Mouse (Mus musculus): Measurements from ENCODE around the gene St5. TPM values are rescaled to one million over a fixed set of nuclear protein-coding genes. Genes with fewer than 3 reads are reported as not detected.

Gene St5
- polyA plus RNA-seq (2021; fragmentation: Nextera tagmentation) = 5.1 and 5.9 TPM in 2 replicates
- long read RNA-seq, experiment 1, full-length matches to known transcripts = 1 of 5 reads
- long read RNA-seq, experiment 1, partial matches to known transcripts = 3 of 5 reads
- long read RNA-seq, experiment 1, other reads (novel, unspliced or antisense) = 1 of 5 reads
- long read RNA-seq, experiment 2, full-length matches to known transcripts = 20 of 39 reads
- long read RNA-seq, experiment 2, partial matches to known transcripts = 12 of 39 reads
- long read RNA-seq, experiment 2, other reads (novel, unspliced or antisense) = 7 of 39 reads

DNA sequence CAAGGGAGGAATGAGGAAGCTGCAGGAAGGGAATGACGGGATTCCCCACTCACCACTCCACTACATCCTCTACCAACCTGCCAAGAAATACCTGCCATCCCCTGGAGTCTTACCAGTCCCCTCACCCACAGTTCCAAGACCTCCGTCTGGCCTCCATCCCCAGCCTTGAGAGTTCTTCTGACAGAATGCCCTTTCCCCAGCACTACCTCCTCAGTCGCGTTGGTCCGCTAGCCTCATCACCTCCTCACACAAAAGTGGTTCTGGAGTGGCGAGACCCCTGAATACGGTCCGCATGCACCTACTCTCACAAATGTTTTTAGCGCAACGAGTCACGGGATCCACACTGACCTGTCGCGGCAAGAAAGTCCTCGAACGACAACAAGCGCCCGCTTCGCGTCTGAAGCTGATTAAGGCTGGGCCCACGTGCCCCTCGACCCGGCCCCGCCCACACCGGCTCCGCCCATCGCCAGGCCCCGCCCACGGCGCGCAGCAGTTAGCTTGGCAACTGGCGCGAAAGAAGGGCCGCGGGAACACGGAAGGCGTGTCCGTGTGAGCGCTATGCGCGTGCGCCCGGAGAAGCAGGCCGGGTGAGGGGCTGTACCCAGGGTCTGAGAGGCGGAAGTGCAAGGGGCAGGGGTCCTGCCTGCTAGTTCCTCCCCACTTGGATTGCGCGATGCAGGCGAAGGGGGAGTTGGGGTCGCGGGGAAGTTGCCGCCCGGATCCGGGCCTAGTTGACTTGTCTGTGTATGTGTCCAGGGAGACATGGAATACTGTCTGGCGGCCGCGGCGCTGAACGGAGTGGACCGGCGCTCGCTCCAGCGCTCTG lies at the start of gene St5, which contains the start of gene Akip1:
St5 (minus strand) TSS at position 416 of the 826 bp plus-strand sequence.
Akip1 (plus strand) TSS at position 501 of the 826 bp plus-strand sequence.

DNA sequence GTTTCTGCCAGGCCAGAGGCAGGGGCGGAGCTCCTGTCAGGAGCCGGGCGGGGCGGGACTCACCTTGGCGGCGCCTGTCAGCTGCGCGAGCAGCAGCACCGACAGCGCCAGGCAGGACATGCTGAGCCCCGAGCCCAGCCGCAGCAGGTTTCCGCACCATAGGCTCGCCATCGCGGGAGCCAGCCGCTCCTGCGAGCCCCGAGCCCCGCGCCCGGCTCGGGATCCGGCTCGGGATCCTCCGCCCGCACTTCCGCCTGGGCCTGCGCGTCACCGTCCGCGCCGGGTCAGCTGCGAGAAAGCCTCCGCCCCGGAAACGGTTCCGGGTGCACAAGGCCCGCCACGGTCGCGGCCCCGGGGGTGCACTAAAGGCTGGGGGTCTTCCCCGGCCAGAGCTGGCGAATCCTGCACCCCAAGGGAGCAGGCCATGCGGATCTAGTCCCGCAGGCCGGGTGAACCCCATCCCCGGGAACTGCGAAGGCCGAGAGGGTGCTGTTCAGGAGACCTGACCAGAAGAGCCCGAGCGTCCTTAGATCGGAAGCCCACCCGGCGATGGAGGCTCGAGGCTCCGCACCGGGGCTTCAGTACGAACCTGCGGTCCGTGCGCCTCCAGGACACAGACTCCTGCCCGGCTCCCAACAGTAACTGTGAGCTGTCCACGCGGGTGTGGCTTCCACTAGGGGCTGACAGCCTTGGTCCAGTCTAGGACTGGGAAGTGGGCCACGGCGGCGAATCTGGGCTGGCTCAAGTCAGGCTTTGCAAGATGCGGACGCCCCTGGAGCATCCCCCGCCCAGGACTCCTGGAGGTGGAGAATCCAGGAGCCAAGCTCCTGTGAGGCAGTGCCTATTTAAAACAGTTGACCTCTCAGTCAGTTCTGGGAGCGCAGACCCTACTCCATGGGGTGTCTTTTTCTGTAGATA lies 48.9 kb upstream of the St5 start, which contains the start of gene Tmem9b:
Tmem9b (minus strand) TSS at position 868 of the 918 bp plus-strand sequence.

GRCm38 (mm10) chr7:109731626-109732025 lies 28.2 kb upstream of the St5 start, which contains the start of gene Ascl3:
Ascl3 (minus strand) TSS chr7:109731726.

GRCm38 (mm10) chr7:109723697-109724096 lies 20.3 kb upstream of the St5 start, which contains the start of gene BC051019:
BC051019 (minus strand) TSS chr7:109723850.

DNA sequence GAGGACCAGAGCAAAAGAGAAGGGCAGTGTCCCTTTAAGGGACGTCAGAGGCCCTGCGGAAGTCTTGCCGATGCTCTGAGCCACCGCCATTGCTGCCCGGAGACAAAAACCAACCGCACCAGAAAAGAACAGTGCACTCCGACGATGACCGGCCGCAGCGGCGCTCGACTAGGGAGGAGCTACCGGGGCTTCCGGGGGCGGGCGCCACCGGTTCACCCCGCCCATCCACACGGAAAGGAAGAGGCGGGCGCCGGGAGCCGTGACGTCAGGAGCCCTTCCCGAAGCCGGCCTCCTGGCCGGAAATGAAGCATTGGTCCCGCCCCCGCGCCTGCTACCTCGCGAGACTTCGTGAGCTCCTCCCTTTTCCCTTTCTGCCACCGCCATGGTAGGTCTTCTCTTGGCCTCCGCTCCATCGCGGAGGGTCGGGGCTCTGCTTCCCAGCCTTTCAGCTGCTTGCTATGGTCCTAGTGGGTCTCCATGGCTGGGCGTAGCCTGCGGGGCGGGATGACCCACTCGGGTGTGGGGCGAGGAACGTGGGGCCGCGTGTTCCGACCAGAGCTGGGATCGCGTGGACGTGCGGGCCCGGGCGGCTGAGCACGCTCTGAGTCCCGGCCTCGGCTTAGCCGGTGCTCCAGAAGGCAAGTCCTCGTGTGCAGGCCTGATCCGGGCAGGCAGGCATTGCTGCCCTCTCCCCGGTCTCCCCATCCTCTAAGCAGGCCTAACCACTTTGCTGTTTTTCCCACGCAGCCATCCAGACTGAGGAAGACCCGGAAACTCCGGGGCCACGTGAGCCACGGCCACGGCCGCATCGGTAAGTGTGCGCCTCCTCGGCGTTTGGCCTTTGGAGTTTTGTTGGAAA lies 184.3 kb downstream of the St5 start, which contains the start of gene Rpl27a:
Rpl27a (plus strand) TSS at position 310 of the 859 bp plus-strand sequence.

GRCm38 (mm10) chr7:109508034-109508433 lies 195.4 kb downstream of the St5 start, which contains the start of gene Trim66:
Trim66 (minus strand) TSS chr7:109508134.

Small RNAs within 50 kb of the gene (microRNA-seq; reads per million reads assigned to microRNA genes)
- gene Gm47284 = not detected

Other genes with a start within 250 kb of the St5 start
- 1.3 and 1.6 TPM in 2 replicates for gene Trim66, start 195.5 kb downstream of the St5 start, polyA plus RNA-seq (2021; fragmentation: Nextera tagmentation)
- 647 and 819 TPM in 2 replicates for gene Rpl27a, start 184.5 kb downstream of the St5 start, polyA plus RNA-seq (2021; fragmentation: Nextera tagmentation)
- 12.6 and 16.1 TPM in 2 replicates for gene Akip1, start 85 bp upstream of the St5 start, polyA plus RNA-seq (2021; fragmentation: Nextera tagmentation)
- gene BC051019, start 20.2 kb upstream of the St5 start, polyA plus RNA-seq (2021; fragmentation: Nextera tagmentation) = 0.48 and 0.77 TPM in 2 replicates
- not detected in 2 replicates for gene Ascl3, start 28.1 kb upstream of the St5 start, polyA plus RNA-seq (2021; fragmentation: Nextera tagmentation)
- gene Tmem9b, start 49.3 kb upstream of the St5 start, polyA plus RNA-seq (2021; fragmentation: Nextera tagmentation) = 222 and 244 TPM in 2 replicates
- gene Nrip3, start 78.4 kb upstream of the St5 start, polyA plus RNA-seq (2021; fragmentation: Nextera tagmentation) = 80.9 and 89.7 TPM in 2 replicates
- 0.39 and 0.44 TPM in 2 replicates for gene Scube2, start 162.1 kb upstream of the St5 start, polyA plus RNA-seq (2021; fragmentation: Nextera tagmentation)

Measured in layer of hippocampus, adult 6 months (tissue).